Mouse (Mus musculus) layer of hippocampus, adult 2 months (tissue): Measurements from ENCODE around the gene Rnf31. TPM values are rescaled to one million over a fixed set of nuclear protein-coding genes. Genes with fewer than 3 reads are reported as not detected.

ENCODE experiments used
- DNase-seq, 2 experiments: peaks; one replicate each; pipeline ENCODE4 v3.0.0; 2022; ENCODE audit warnings: low spot score in 2 of 2
- H3K27ac ChIP-seq: fragments of 200-600 bp; 2 replicates; pipeline ENCODE4 v1.8.1; 2022
- H3K4me3 ChIP-seq: fragments of 200-600 bp; 2 replicates; pipeline ENCODE4 v1.8.1; 2022; ENCODE audit warnings: mild to moderate bottlenecking
- CTCF ChIP-seq: fragments of 200-600 bp; conservative IDR thresholded peaks from 2 replicates; pipeline ENCODE4 v1.8.1; 2022; ENCODE audit warnings: antibody characterized with exemption, mild to moderate bottlenecking, moderate library complexity
- total RNA-seq, 2 experiments: library from RNA; stranded (reverse); gene quantifications; 2 replicates each; pipeline ENCODE4 v1.2.3; 2021

The Rnf31 gene
- total RNA-seq, 2 experiments from 2014 or later: 46.3 to 47.0 TPM

GRCm38 (mm10) chr14:55561860-55562259, 29.6 kb upstream of the Rnf31 start:
- Histone ChIP-seq H3K27ac (no peak overlapping the region), H3K4me3 (no peak overlapping the region; the same call in 1 of the 2 replicates)
- TF ChIP-seq CTCF: no peak
- no peak for DNase-seq

GRCm38 (mm10) chr14:55563249-55563648, 28.3 kb upstream of the Rnf31 start:
- H3K27ac ChIP-seq: no peak overlapping the region
- DNase-seq: no peak
- TF ChIP-seq CTCF: no peak

DNA sequence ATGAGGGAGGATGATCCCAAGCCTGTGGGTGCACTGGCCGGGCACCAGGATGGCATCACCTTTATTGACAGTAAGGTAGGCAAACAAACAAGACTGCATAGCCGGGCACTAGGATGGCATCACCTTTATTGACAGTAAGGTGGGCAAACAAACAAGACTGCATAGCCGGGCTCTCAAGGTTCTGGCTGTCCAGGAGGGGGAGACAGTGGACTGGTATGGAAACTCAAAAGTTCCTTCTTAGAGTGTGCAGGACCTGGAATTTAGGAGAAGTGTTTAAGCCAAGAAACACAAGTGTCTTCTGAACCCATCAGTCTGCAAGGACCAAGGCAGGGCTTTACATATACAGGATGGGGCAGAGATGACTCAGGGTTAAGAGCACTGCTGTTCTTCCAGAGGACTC, 25.8 kb upstream of the Rnf31 start:
- H3K4me3 ChIP-seq: no peak overlapping the region
- H3K27ac ChIP-seq: no peak overlapping the region
- DNase-seq: no peak
- TF ChIP-seq CTCF: peak; percentile 32

More at GRCm38 (mm10) chr14:55563249-55563648, 28.3 kb upstream of the Rnf31 start:
- no peak overlapping the region for H3K4me3 ChIP-seq

DNA sequence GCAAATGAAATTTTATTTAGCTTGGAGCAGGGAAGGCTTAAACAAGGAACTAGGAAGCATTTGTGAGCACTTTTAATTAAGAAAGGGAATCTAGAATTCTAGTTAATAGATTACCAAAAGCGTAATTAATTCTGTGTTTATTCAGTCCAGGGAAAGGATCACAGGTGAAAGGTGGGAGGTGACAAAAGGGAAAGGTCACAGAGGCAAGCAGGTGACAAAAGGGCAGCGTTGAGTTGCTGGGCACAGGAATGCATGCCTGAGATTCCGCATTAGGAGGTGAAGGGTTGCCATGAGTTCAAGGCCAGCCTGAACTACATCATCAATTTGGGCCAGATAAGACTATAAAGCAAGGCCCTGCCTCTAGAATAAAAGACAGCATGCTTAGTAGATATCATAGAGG, 24.0 kb upstream of the Rnf31 start:
- Histone ChIP-seq H3K4me3 (no peak overlapping the region), H3K27ac (no peak overlapping the region)
- no peak for TF ChIP-seq CTCF
- no peak for DNase-seq

DNA sequence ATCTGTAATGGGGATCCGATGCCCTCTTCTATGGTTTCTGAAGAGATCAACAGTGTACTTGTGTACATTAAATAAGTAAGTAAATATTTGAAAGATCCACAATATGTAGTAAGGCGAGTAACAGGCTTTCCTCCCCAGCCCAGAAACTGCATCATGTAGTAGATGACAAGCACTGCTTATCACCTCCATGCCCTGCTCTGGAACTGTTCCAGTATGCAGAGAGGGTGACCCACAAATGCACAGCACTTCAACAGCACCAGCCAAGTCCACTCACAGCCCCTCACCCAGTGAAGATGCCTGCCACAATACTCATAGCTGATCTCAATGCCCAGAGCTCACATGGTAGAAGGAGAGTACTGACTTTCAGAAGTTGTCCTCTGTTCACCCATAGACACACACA, 20.9 kb upstream of the Rnf31 start:
- DNase-seq: no peak
- TF ChIP-seq CTCF: no peak
- H3K27ac ChIP-seq: no peak overlapping the region
- no peak overlapping the region for H3K4me3 ChIP-seq

DNA sequence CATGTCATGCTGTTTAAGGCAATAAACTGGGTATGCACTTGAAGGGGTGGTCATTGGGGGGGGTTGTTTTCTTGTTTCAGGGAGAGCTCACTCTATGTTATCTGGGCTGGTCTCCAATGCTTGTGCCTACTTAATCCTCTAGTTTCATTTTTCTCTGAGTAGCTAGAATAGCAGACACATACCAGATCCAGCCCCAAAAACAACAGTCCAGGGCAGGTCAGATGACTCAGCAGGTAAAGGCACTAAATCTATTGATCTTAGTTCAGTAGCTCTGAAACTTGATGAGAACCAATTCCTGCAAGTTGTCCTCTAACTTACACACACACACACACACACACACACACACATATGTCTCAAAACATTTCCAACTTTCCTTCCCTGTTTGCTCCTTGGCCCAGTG, 19.7 kb upstream of the Rnf31 start:
- DNase-seq: no peak
- H3K4me3 ChIP-seq: no peak overlapping the region
- TF ChIP-seq CTCF: no peak
- no peak overlapping the region for H3K27ac ChIP-seq

DNA sequence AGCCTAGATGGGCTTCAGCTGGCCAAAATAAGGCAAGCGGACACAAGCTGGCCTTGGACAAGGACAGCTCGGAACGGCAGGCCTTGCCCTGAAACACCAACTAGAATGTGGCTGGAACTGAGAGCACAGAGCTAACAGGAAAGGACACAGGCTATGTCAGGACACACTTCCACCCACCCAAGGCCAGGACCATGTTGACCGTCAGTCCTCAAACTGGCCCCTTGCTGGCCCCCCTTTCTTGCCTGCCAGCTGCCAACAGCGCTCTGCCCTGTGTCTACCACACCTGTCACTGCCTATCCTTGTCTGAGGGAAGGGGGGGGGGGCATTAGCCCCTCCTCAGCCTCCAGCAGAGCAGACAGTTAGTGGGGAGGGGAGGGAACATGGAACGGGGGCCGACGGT, 16.2 kb upstream of the Rnf31 start, which contains the start of gene Fitm1:
Gene Fitm1 (plus strand): TSS at position 316 of the 400 bp plus-strand sequence.
- Histone ChIP-seq H3K27ac (no peak within 1 kb of the TSS), H3K4me3 (no peak within 1 kb of the TSS)
- no peak for TF ChIP-seq CTCF
- DNase-seq: no peak

GRCm38 (mm10) chr14:55575711-55576110, 15.8 kb upstream of the Rnf31 start:
- no peak for TF ChIP-seq CTCF
- no peak overlapping the region for H3K27ac ChIP-seq
- DNase-seq: no peak
- H3K4me3 ChIP-seq: no peak overlapping the region

- no peak overlapping the region for H3K4me3 ChIP-seq
- TF ChIP-seq CTCF: no peak
- no peak overlapping the region for H3K27ac ChIP-seq
- no peak for DNase-seq
Observed at GRCm38 (mm10) chr14:55576376-55576775, 15.1 kb upstream of the Rnf31 start.

DNA sequence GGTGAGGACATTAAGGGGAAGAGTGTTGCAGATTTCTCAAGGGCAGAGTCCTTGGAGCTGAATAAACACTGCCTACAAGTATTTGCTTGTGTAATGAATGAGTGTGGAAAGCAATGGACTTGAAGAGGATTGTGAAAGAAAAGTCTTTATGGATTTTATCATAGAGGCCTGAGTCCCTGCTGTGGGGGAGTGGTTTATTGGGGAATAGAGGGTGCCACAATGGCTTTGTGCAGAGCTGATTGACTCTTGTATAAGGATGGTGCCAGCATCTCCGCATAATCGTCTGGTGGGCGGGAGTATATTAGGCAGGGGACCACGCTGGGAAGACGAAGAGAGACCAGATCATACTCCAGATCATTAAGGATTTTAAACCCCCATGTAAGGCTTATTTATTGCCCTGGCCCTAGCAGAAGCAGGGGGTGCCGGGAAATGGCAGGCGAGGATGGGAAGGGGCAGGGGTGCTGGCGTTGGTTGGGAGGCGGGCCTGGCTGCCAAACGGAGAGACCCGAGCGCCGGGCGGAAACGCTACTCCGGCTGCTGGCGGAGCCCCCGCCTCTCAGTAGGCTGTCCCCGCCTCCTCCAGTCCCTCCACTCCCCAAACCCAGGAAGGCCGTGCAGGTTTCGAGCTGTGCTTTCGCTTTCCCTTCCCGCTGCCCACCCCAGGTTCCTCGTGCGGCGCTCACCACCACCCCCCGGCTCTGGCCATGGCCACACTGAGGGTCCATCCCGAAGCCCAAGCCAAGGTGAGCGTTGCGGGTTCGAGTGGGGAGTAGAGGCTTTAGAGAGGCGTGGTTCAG, 13.4 kb upstream of the Rnf31 start, which contains the start of gene Psme1:
Gene Psme1 (plus strand): TSS at position 253 of the 797 bp plus-strand sequence.
- TF ChIP-seq CTCF: no peak
- DNase-seq: peak; percentile 63 to 66
- H3K27ac ChIP-seq: peak within 1 kb of the TSS; percentile 87
- peak within 1 kb of the TSS; percentile 66 for H3K4me3 ChIP-seq

DNA sequence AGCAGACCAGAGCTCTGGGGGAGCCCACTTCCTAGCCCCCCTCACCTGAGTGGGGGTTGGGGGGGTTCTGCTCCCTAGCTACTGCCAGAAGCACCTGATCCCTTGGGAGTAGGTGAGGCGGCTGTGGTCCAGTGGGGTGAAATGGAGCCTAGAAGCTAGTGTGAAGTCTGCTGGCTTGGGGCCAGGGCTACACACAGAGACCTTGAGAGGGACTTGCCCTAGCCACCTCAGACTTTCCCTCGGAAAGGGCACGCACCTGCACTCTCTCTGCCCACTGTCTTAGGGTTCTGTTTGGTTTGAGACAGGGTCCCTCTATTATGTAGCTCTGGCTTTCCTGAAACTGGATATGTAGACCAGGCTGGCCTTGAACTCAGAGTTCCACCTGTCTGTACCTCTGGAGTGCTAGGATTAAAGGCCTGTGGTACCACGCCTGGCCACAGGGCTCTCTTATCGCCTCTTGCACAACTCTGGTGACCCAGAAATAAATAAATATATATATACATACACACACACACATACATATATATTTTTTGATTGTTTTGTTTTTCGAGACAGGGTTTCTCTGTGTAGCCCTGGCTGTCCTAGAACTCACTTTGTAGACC, 12.7 kb upstream of the Rnf31 start:
- DNase-seq: no peak
- Histone ChIP-seq H3K4me3 (peak overlapping the region; percentile 66), H3K27ac (peak overlapping the region; percentile 87)
- peak; percentile 17; the same call in 1 of the 2 replicates for TF ChIP-seq CTCF

- no peak for TF ChIP-seq CTCF
- Histone ChIP-seq H3K27ac (no peak overlapping the region), H3K4me3 (no peak overlapping the region)
- no peak for DNase-seq
Observed at GRCm38 (mm10) chr14:55579511-55580496, 11.7 kb upstream of the Rnf31 start.

DNA sequence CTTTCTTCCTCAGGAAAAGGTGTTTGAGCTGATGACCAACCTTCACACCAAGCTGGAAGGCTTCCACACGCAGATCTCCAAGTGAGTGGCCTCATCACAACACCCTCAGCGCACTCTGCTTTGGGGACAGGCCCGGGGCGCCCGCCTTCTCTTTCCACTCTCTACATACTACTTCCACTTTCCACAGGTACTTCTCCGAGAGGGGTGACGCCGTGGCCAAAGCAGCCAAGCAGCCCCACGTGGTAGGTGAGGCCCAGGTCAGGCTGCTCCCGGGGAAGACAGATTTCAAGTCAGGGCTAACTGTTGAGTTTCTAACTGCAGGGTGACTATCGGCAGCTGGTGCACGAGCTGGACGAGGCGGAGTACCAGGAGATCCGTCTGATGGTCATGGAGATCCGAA, 10.8 kb upstream of the Rnf31 start:
- DNase-seq: no peak
- H3K4me3 ChIP-seq: no peak overlapping the region
- H3K27ac ChIP-seq: no peak overlapping the region
- no peak for TF ChIP-seq CTCF
